Mouse (Mus musculus) kidney, adult 2 months (tissue): Measurements from ENCODE around the gene Gm5141.
"Not testable (repeated sequence)": the region's sequence is repeated elsewhere in the genome, so short reads cannot be mapped to it uniquely, and the experiment has no call there.

Experiments
- CTCF ChIP-seq: fragments of 200-500 bp; conservative IDR thresholded peaks from 2 replicates; pipeline ENCODE4 v1.5.1; 2011; ENCODE audit warnings: low read depth, mild to moderate bottlenecking, control low read depth, low read length, moderate library complexity, mixed read lengths; ENCODE audit not compliant: insufficient read depth, insufficient read length
- POLR2A ChIP-seq: fragments of 200-500 bp; IDR thresholded peaks from one replicate; pipeline ENCODE4 v1.6.1; 2011; ENCODE audit warnings: low read depth, low read length, control low read depth

- TF ChIP-seq CTCF, POLR2A: not testable (repeated sequence)
Measured at GRCm38 (mm10) chr13:62807981-62808380, 22.4 kb upstream of the Gm5141 start.
